Mouse (Mus musculus): ENCODE measurements at regions not wholly inside any gene's neighbourhood (a gene's known extent, or its start where the extent isn't known, plus 50 kb on each side); places are given as distances from the start of the nearest gene placed in this dataset.

DNA sequence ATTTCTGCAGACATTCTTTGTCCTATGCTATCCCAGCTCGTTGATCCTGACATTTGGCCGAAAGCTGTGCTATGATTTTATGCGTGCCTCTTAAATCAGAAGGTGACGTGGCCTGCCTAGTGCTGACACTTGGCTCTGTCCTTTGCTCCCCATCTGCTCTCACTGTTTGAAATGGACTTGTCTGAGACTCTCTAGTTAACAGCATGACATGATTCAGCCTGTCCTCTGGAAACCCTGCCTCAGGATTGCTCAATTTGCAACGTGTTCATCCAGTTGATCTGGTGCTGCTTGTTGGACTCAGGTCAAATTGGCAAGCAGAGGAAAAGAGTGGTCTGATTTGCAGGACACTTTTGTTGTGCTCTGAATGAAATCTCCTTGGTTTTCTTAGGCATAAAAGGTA lies 57.7 kb upstream of the Igsf10 start:
- Histone ChIP-seq H3K79me2 (ENCODE audit: control insufficient read depth, insufficient read depth, low read length, poor library complexity) (no peaks in the 10 kb centered on the region), H3K4me3 (ENCODE audit: control insufficient read depth in 1 of 2, insufficient read depth in 1 of 2, low read depth in 2 of 2, low read length in 2 of 2) (no peak overlapping the region), H3K9ac (ENCODE audit: control insufficient read depth, low read depth, low read length, poor library complexity, severe bottlenecking) (no peak overlapping the region), H3K27ac (ENCODE audit: control insufficient read depth, low read depth, low read length) (no peak overlapping the region), H3K9me3 (replicated peaks; ENCODE audit: insufficient read depth, low read length) (no peaks in the 10 kb centered on the region), H3K4me1 (ENCODE audit: control insufficient read depth in 1 of 2, insufficient read depth in 2 of 2, low read length in 2 of 2) (no peaks in the 10 kb centered on the region), H3K27me3 (ENCODE audit: control insufficient read depth in 1 of 2, insufficient read depth in 2 of 2, low read length in 2 of 2) (no peaks in the 10 kb centered on the region), H3K36me3 (ENCODE audit: control insufficient read depth in 1 of 2, insufficient read depth in 2 of 2, low read length in 2 of 2) (no peaks in the 10 kb centered on the region)
- DNase-seq (ENCODE audit: low read depth, low spot score), result no peak
- TF ChIP-seq NELFE (IDR thresholded peaks at IDR 0.05; ENCODE audit: low read depth, low read length) (no peak), SMC3 (IDR thresholded peaks at IDR 0.05; ENCODE audit: low read depth, low read length) (no peak), TCF12 (IDR thresholded peaks at IDR 0.05; ENCODE audit: low read depth, low read length) (no peak), UBTF (IDR thresholded peaks at IDR 0.05; ENCODE audit: borderline replicate concordance, insufficient read depth, low read depth, low read length) (no peak), POLR2A (IDR thresholded peaks at IDR 0.05; ENCODE audit: control insufficient read depth in 1 of 2, insufficient read depth in 1 of 2, low read depth in 1 of 2, low read length in 2 of 2, poor library complexity in 1 of 2) (no peak), GATA1 (IDR thresholded peaks at IDR 0.05; ENCODE audit: low read depth, low read length) (no peak), GABPA (IDR thresholded peaks at IDR 0.05; ENCODE audit: low read depth, low read length) (no peak), JUND (IDR thresholded peaks at IDR 0.05; ENCODE audit: low read depth, low read length) (no peak), KAT2A (conservative IDR thresholded peaks at IDR 0.05; ENCODE audit: low read depth, low read length) (no peak), BHLHE40 (IDR thresholded peaks at IDR 0.05; ENCODE audit: borderline replicate concordance, low read depth, low read length) (no peak), TBP (IDR thresholded peaks at IDR 0.05; ENCODE audit: low read depth, low read length) (no peak), SIN3A (IDR thresholded peaks at IDR 0.05; ENCODE audit: low read length) (no peak), USF1 (IDR thresholded peaks at IDR 0.05; ENCODE audit: low read depth, low read length) (no peak), MEF2A (IDR thresholded peaks at IDR 0.05; ENCODE audit: extremely low read depth, insufficient replicate concordance, low read depth, low read length, poor library complexity, severe bottlenecking) (no peak), CHD2 (IDR thresholded peaks at IDR 0.05; ENCODE audit: low read length) (no peak), MXI1 (IDR thresholded peaks at IDR 0.05; ENCODE audit: low read depth, low read length) (no peak), MAFK (IDR thresholded peaks at IDR 0.05; ENCODE audit: borderline replicate concordance, low read depth, low read length) (no peak), ZC3H11A (IDR thresholded peaks at IDR 0.05; ENCODE audit: low read depth, low read length) (no peak)

DNA sequence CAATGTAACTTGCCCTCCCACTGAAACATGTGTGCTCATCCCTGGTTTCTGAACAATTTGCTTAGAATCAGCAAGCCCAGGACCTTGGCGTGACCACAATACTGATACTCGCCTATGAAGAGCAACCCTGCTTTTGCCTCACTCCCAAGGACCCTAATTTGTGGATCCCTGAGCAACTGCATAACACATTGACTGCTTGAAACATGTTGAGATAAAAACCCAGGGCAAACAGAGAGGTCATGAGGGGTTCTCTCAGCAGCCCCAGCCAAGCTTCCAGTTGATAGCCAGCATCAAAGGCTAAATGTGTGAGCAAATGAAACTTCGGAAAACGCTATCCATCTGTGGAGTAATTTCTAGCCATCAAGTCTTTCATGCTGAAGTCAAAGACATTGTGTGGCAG lies 57.2 kb upstream of the Igsf10 start:
- Histone ChIP-seq H3K27ac (ENCODE audit: control insufficient read depth, low read depth, low read length) (no peak overlapping the region), H3K4me1 (ENCODE audit: control insufficient read depth in 1 of 2, insufficient read depth in 2 of 2, low read length in 2 of 2) (no peaks in the 10 kb centered on the region), H3K36me3 (ENCODE audit: control insufficient read depth in 1 of 2, insufficient read depth in 2 of 2, low read length in 2 of 2) (no peaks in the 10 kb centered on the region), H3K4me3 (ENCODE audit: control insufficient read depth in 1 of 2, insufficient read depth in 1 of 2, low read depth in 2 of 2, low read length in 2 of 2) (no peak overlapping the region), H3K27me3 (ENCODE audit: control insufficient read depth in 1 of 2, insufficient read depth in 2 of 2, low read length in 2 of 2) (no peaks in the 10 kb centered on the region), H3K79me2 (ENCODE audit: control insufficient read depth, insufficient read depth, low read length, poor library complexity) (no peaks in the 10 kb centered on the region), H3K9ac (ENCODE audit: control insufficient read depth, low read depth, low read length, poor library complexity, severe bottlenecking) (no peak overlapping the region), H3K9me3 (replicated peaks; ENCODE audit: insufficient read depth, low read length) (no peaks in the 10 kb centered on the region)
- TF ChIP-seq TAL1 (IDR thresholded peaks at IDR 0.05; ENCODE audit: low read length) (no peak), CHD1 (IDR thresholded peaks at IDR 0.05; ENCODE audit: low read depth, low read length) (no peak), USF1 (IDR thresholded peaks at IDR 0.05; ENCODE audit: low read depth, low read length) (no peak), E2F4 (IDR thresholded peaks at IDR 0.05; ENCODE audit: borderline replicate concordance, low read depth, low read length) (no peak), ZMIZ1 (IDR thresholded peaks at IDR 0.05; ENCODE audit: low read depth, low read length) (no peak), EP300 (IDR thresholded peaks at IDR 0.05; ENCODE audit: low read depth in 1 of 2, low read length in 2 of 2) (no peak), UBTF (IDR thresholded peaks at IDR 0.05; ENCODE audit: borderline replicate concordance, insufficient read depth, low read depth, low read length) (no peak), MAFK (IDR thresholded peaks at IDR 0.05; ENCODE audit: borderline replicate concordance, low read depth, low read length) (no peak), RAD21 (IDR thresholded peaks at IDR 0.05; ENCODE audit: low read depth, low read length) (no peak), ELF1 (IDR thresholded peaks at IDR 0.05; ENCODE audit: low read depth, low read length) (no peak), TCF12 (IDR thresholded peaks at IDR 0.05; ENCODE audit: low read depth, low read length) (no peak), JUND (IDR thresholded peaks at IDR 0.05; ENCODE audit: low read depth, low read length) (no peak), HCFC1 (IDR thresholded peaks at IDR 0.05; ENCODE audit: low read depth, low read length) (no peak), MEF2A (IDR thresholded peaks at IDR 0.05; ENCODE audit: extremely low read depth, insufficient replicate concordance, low read depth, low read length, poor library complexity, severe bottlenecking) (no peak), MAX (IDR thresholded peaks at IDR 0.05; ENCODE audit: low read length) (no peak)
- DNase-seq (ENCODE audit: low read depth, low spot score), result no peak
